Mouse (Mus musculus): ENCODE results near the gene Dap3. TPM values are rescaled to one million over a fixed set of nuclear protein-coding genes. Genes with fewer than 3 reads are reported as not detected.
"Not testable (repeated sequence)": the region's sequence is repeated elsewhere in the genome, so short reads cannot be mapped to it uniquely, and the experiment has no call there.

Gene Dap3
- polyA plus RNA-seq (2012; rRNA removed): 23.5 and 28.9 TPM in 2 replicates

- peak; percentile 86 for DNase-seq
- Histone ChIP-seq H3K4me1 (ENCODE audit: control insufficient read depth, insufficient read depth, low read length) (peaks cover 8% of the 10 kb centered on the region), H3K4me3 (replicated peaks; ENCODE audit: extremely low read depth, low read depth, low read length) (peak within 1 kb of the TSS; percentile 92)
- under 1% methylated on average over 33 of the region's 64 CpGs for WGBS
- TF ChIP-seq POLR2A (IDR thresholded peaks at IDR 0.05; ENCODE audit: borderline replicate concordance, extremely low read depth, low read depth, low read length) (0 out of 2 replicates have a peak, but pooled peaks have one; percentile 12), CTCF (IDR thresholded peaks at IDR 0.05; ENCODE audit: insufficient read depth, low read length) (no peak)
These were observed at the start of gene Dap3, which contains the start of gene Ash1l for GRCm38 (mm10) chr3:88950576-88951326. Gene Dap3 (minus strand): TSS chr3:88951181. Gene Ash1l (plus strand): TSS chr3:88950622.

- H3K4me3 ChIP-seq (replicated peaks; ENCODE audit: extremely low read depth, low read depth, low read length): no peak overlapping the region
- H3K4me1 ChIP-seq (ENCODE audit: control insufficient read depth, insufficient read depth, low read length): no peaks in the 10 kb centered on the region; the same call in 1 of the 2 replicates
- 53% methylated on average over 2 of the region's 2 CpGs for WGBS
- DNase-seq: no peak
- TF ChIP-seq POLR2A (IDR thresholded peaks at IDR 0.05; ENCODE audit: borderline replicate concordance, extremely low read depth, low read depth, low read length) (no peak), CTCF (IDR thresholded peaks at IDR 0.05; ENCODE audit: insufficient read depth, low read length) (no peak)
These were observed 41.8 kb upstream of the Dap3 start for GRCm38 (mm10) chr3:88992793-88993192.

GRCm38 (mm10) chr3:88983921-88984381 lies 33.0 kb upstream of the Dap3 start:
- Histone ChIP-seq H3K4me1 (ENCODE audit: control insufficient read depth, insufficient read depth, low read length) (0 out of 2 replicates have a peak, but pooled peaks cover 3% of the 10 kb centered on the region), H3K4me3 (replicated peaks; ENCODE audit: extremely low read depth, low read depth, low read length) (no peak overlapping the region)
- 54% methylated on average over 4 of the region's 4 CpGs for WGBS
- TF ChIP-seq CTCF (IDR thresholded peaks at IDR 0.05; ENCODE audit: insufficient read depth, low read length) (no peak), POLR2A (IDR thresholded peaks at IDR 0.05; ENCODE audit: borderline replicate concordance, extremely low read depth, low read depth, low read length) (no peak)
- DNase-seq: peak; percentile 19

- DNase-seq: no peak
- TF ChIP-seq CTCF (IDR thresholded peaks at IDR 0.05; ENCODE audit: insufficient read depth, low read length) (no peak), POLR2A (IDR thresholded peaks at IDR 0.05; ENCODE audit: borderline replicate concordance, extremely low read depth, low read depth, low read length) (no peak)
- 80% methylated on average over 8 of the region's 8 CpGs for WGBS
- 0 out of 2 replicates have a peak, but pooled peaks cover 3% of the 10 kb centered on the region for H3K4me1 ChIP-seq (ENCODE audit: control insufficient read depth, insufficient read depth, low read length)
- H3K4me3 ChIP-seq (replicated peaks; ENCODE audit: extremely low read depth, low read depth, low read length): no peak overlapping the region
These were observed 30.4 kb upstream of the Dap3 start for GRCm38 (mm10) chr3:88981206-88982010.

GRCm38 (mm10) chr3:88975012-88975411 lies 24.0 kb upstream of the Dap3 start:
- TF ChIP-seq POLR2A (IDR thresholded peaks at IDR 0.05; ENCODE audit: borderline replicate concordance, extremely low read depth, low read depth, low read length) (no peak), CTCF (IDR thresholded peaks at IDR 0.05; ENCODE audit: insufficient read depth, low read length) (no peak)
- Histone ChIP-seq H3K4me3 (replicated peaks; ENCODE audit: extremely low read depth, low read depth, low read length) (no peak overlapping the region), H3K4me1 (ENCODE audit: control insufficient read depth, insufficient read depth, low read length) (no peaks in the 10 kb centered on the region; the same call in 1 of the 2 replicates)
- DNase-seq: no peak
- WGBS: 76% methylated on average over 2 of the region's 2 CpGs

- H3K4me3 ChIP-seq (replicated peaks; ENCODE audit: extremely low read depth, low read depth, low read length); DNase-seq; H3K4me1 ChIP-seq (ENCODE audit: control insufficient read depth, insufficient read depth, low read length): not testable (repeated sequence)
These were observed 12.2 kb upstream of the Dap3 start for GRCm38 (mm10) chr3:88963211-88963610.

- peaks cover 8% of the 10 kb centered on the region for H3K4me1 ChIP-seq (ENCODE audit: control insufficient read depth, insufficient read depth, low read length)
- H3K4me3 ChIP-seq (replicated peaks; ENCODE audit: extremely low read depth, low read depth, low read length): no peak overlapping the region
- DNase-seq: no peak
- TF ChIP-seq POLR2A (IDR thresholded peaks at IDR 0.05; ENCODE audit: borderline replicate concordance, extremely low read depth, low read depth, low read length) (no peak), CTCF (IDR thresholded peaks at IDR 0.05; ENCODE audit: insufficient read depth, low read length) (no peak)
These were observed 2.8 kb upstream of the Dap3 start for GRCm38 (mm10) chr3:88953736-88954135.

GRCm38 (mm10) chr3:88953246-88953645 lies 2.3 kb upstream of the Dap3 start:
- no peak for DNase-seq
- 59% methylated on average over 4 of the region's 4 CpGs for WGBS
- Histone ChIP-seq H3K4me1 (ENCODE audit: control insufficient read depth, insufficient read depth, low read length) (peaks cover 8% of the 10 kb centered on the region), H3K4me3 (replicated peaks; ENCODE audit: extremely low read depth, low read depth, low read length) (no peak overlapping the region)
- TF ChIP-seq POLR2A (IDR thresholded peaks at IDR 0.05; ENCODE audit: borderline replicate concordance, extremely low read depth, low read depth, low read length) (no peak), CTCF (IDR thresholded peaks at IDR 0.05; ENCODE audit: insufficient read depth, low read length) (no peak)

- Histone ChIP-seq H3K4me1 (ENCODE audit: control insufficient read depth, insufficient read depth, low read length) (peaks cover 8% of the 10 kb centered on the region), H3K4me3 (replicated peaks; ENCODE audit: extremely low read depth, low read depth, low read length) (peak overlapping the region; percentile 92)
- WGBS: 2% methylated on average over 5 of the region's 5 CpGs
- TF ChIP-seq CTCF (IDR thresholded peaks at IDR 0.05; ENCODE audit: insufficient read depth, low read length) (no peak), POLR2A (IDR thresholded peaks at IDR 0.05; ENCODE audit: borderline replicate concordance, extremely low read depth, low read depth, low read length) (no peak)
- no peak for DNase-seq
These were observed 383 bp upstream of the Dap3 start for GRCm38 (mm10) chr3:88951327-88951800.
